Mouse (Mus musculus) MEL-GATA-1-ER (cell line): ENCODE measurements around the gene Nav1.
"Not testable (repeated sequence)": the region's sequence is repeated elsewhere in the genome, so short reads cannot be mapped to it uniquely, and the experiment has no call there.

Source experiments
- DNase-seq: peaks from one replicate; pipeline ENCODE4 v3.0.0-alpha.2; 2012; ENCODE audit warnings: low read depth; ENCODE audit errors: extremely low read depth

The Nav1 gene

GRCm38 (mm10) chr1:135490931-135491666 is 116.0 kb downstream of the Nav1 start:
- DNase-seq: no peak

GRCm38 (mm10) chr1:135488879-135489278 is 118.2 kb downstream of the Nav1 start:
- DNase-seq: no peak

- DNase-seq: no peak
Observed at GRCm38 (mm10) chr1:135485179-135485578, 121.9 kb downstream of the Nav1 start.

GRCm38 (mm10) chr1:135484503-135485051 is 122.5 kb downstream of the Nav1 start:
- not testable (repeated sequence) for DNase-seq

GRCm38 (mm10) chr1:135483971-135484370 is 123.1 kb downstream of the Nav1 start:
- no peak for DNase-seq

- DNase-seq: no peak
Observed at GRCm38 (mm10) chr1:135482666-135483065, 124.4 kb downstream of the Nav1 start.

GRCm38 (mm10) chr1:135481656-135482055 is 125.4 kb downstream of the Nav1 start:
- DNase-seq: no peak

- DNase-seq: no peak
Observed at GRCm38 (mm10) chr1:135480815-135481214, 126.3 kb downstream of the Nav1 start.

- DNase-seq: no peak
Observed at GRCm38 (mm10) chr1:135475571-135475895, 131.6 kb downstream of the Nav1 start.

- no peak for DNase-seq
Observed at GRCm38 (mm10) chr1:135474861-135475570, 132.1 kb downstream of the Nav1 start.

GRCm38 (mm10) chr1:135472536-135472935 is 134.6 kb downstream of the Nav1 start:
- DNase-seq: no peak

GRCm38 (mm10) chr1:135471742-135472141 is 135.4 kb downstream of the Nav1 start:
- DNase-seq: no peak

- no peak for DNase-seq
Observed at GRCm38 (mm10) chr1:135470546-135470945, 136.5 kb downstream of the Nav1 start.

- no peak for DNase-seq
Observed at GRCm38 (mm10) chr1:135467462-135467861, 139.6 kb downstream of the Nav1 start.

GRCm38 (mm10) chr1:135466935-135467334 is 140.2 kb downstream of the Nav1 start:
- DNase-seq: peak; percentile 65

GRCm38 (mm10) chr1:135465734-135466133 is 141.4 kb downstream of the Nav1 start:
- no peak for DNase-seq

- DNase-seq: no peak
Observed at GRCm38 (mm10) chr1:135462736-135463135, 144.4 kb downstream of the Nav1 start.

- DNase-seq: no peak
Observed at GRCm38 (mm10) chr1:135462304-135462703, 144.8 kb downstream of the Nav1 start.

- no peak for DNase-seq
Observed at GRCm38 (mm10) chr1:135461097-135461730, 145.9 kb downstream of the Nav1 start.

GRCm38 (mm10) chr1:135460521-135460920 is 146.6 kb downstream of the Nav1 start:
- DNase-seq: no peak

GRCm38 (mm10) chr1:135457860-135458259 is 149.2 kb downstream of the Nav1 start:
- no peak for DNase-seq

GRCm38 (mm10) chr1:135452259-135452658 is 154.8 kb downstream of the Nav1 start:
- no peak for DNase-seq
